Mouse (Mus musculus): ENCODE data around the gene Pea15a. TPM values are rescaled to one million over a fixed set of nuclear protein-coding genes. Genes with fewer than 3 reads are reported as not detected.
"Not testable (repeated sequence)": the region's sequence is repeated elsewhere in the genome, so short reads cannot be mapped to it uniquely, and the experiment has no call there.

The Pea15a gene
- polyA plus RNA-seq (2012) = 0.04 and 0.10 TPM in 2 replicates

- Histone ChIP-seq H3K9me3 (ENCODE audit: control insufficient read depth, low read length) (no peaks in the 10 kb centered on the region), H3K36me3 (ENCODE audit: control insufficient read depth) (peaks cover 12% of the 10 kb centered on the region), H3K4me3 (replicated peaks) (peak within 1 kb of the TSS; percentile 54), H3K27me3 (ENCODE audit: control insufficient read depth) (peaks cover 44% of the 10 kb centered on the region), H3K4me1 (ENCODE audit: control insufficient read depth) (peaks cover 8% of the 10 kb centered on the region)
- no peak for TF ChIP-seq TAL1 (IDR thresholded peaks at IDR 0.05; ENCODE audit: low read length)
- TF ChIP-seq GATA1 (IDR thresholded peaks at IDR 0.05; ENCODE audit: low read length) = no peak
Observed at GRCm38 (mm10) chr1:172206141-172206917, at the start of gene Pea15a. Pea15a (minus strand) TSS chr1:172206804.

- H3K27me3 ChIP-seq (ENCODE audit: control insufficient read depth) = peaks cover 19% of the 10 kb centered on the region
- H3K4me1 ChIP-seq (ENCODE audit: control insufficient read depth) = no peaks in the 10 kb centered on the region
- H3K9me3 ChIP-seq (ENCODE audit: control insufficient read depth, low read length) = no peaks in the 10 kb centered on the region
- TF ChIP-seq TAL1 (IDR thresholded peaks at IDR 0.05; ENCODE audit: low read length) (no peak), GATA1 (IDR thresholded peaks at IDR 0.05; ENCODE audit: low read length) (no peak)
- no peaks in the 10 kb centered on the region for H3K36me3 ChIP-seq (ENCODE audit: control insufficient read depth)
- no peak overlapping the region for H3K4me3 ChIP-seq (replicated peaks)
Observed at GRCm38 (mm10) chr1:172247679-172248078, 41.1 kb upstream of the Pea15a start.

- H3K36me3 ChIP-seq (ENCODE audit: control insufficient read depth) = no peaks in the 10 kb centered on the region
- peaks cover 19% of the 10 kb centered on the region for H3K27me3 ChIP-seq (ENCODE audit: control insufficient read depth)
- H3K4me1 ChIP-seq (ENCODE audit: control insufficient read depth) = no peaks in the 10 kb centered on the region
- H3K9me3 ChIP-seq (ENCODE audit: control insufficient read depth, low read length) = no peaks in the 10 kb centered on the region
- H3K4me3 ChIP-seq (replicated peaks) = no peak overlapping the region
- TF ChIP-seq GATA1 (IDR thresholded peaks at IDR 0.05; ENCODE audit: low read length) (no peak), TAL1 (IDR thresholded peaks at IDR 0.05; ENCODE audit: low read length) (no peak)
Observed at GRCm38 (mm10) chr1:172247216-172247615, 40.6 kb upstream of the Pea15a start.

- not testable (repeated sequence) for H3K4me1 ChIP-seq (ENCODE audit: control insufficient read depth); H3K9me3 ChIP-seq (ENCODE audit: control insufficient read depth, low read length)
Observed at GRCm38 (mm10) chr1:172244645-172245044, 38.0 kb upstream of the Pea15a start.

GRCm38 (mm10) chr1:172243547-172244205 is 37.1 kb upstream of the Pea15a start:
- TF ChIP-seq GATA1 (IDR thresholded peaks at IDR 0.05; ENCODE audit: low read length) (no peak), TAL1 (IDR thresholded peaks at IDR 0.05; ENCODE audit: low read length) (no peak)
- H3K36me3 ChIP-seq (ENCODE audit: control insufficient read depth) = no peaks in the 10 kb centered on the region
- H3K4me1 ChIP-seq (ENCODE audit: control insufficient read depth) = no peaks in the 10 kb centered on the region
- H3K4me3 ChIP-seq (replicated peaks) = no peak overlapping the region
- peaks cover 19% of the 10 kb centered on the region for H3K27me3 ChIP-seq (ENCODE audit: control insufficient read depth)
- no peaks in the 10 kb centered on the region for H3K9me3 ChIP-seq (ENCODE audit: control insufficient read depth, low read length)

More at GRCm38 (mm10) chr1:172244645-172245044, 38.0 kb upstream of the Pea15a start:
- peaks cover 19% of the 10 kb centered on the region for H3K27me3 ChIP-seq (ENCODE audit: control insufficient read depth)
- not testable (repeated sequence) for H3K36me3 ChIP-seq (ENCODE audit: control insufficient read depth); H3K4me3 ChIP-seq (replicated peaks)

- H3K4me1 ChIP-seq (ENCODE audit: control insufficient read depth) = no peaks in the 10 kb centered on the region
- H3K27me3 ChIP-seq (ENCODE audit: control insufficient read depth) = peaks cover 19% of the 10 kb centered on the region
- H3K4me3 ChIP-seq (replicated peaks) = no peak overlapping the region
- H3K36me3 ChIP-seq (ENCODE audit: control insufficient read depth) = no peaks in the 10 kb centered on the region
- H3K9me3 ChIP-seq (ENCODE audit: control insufficient read depth, low read length) = no peaks in the 10 kb centered on the region
- no peak for TF ChIP-seq GATA1 (IDR thresholded peaks at IDR 0.05; ENCODE audit: low read length)
- TF ChIP-seq TAL1 (IDR thresholded peaks at IDR 0.05; ENCODE audit: low read length) = no peak
Observed at GRCm38 (mm10) chr1:172242401-172242800, 35.8 kb upstream of the Pea15a start.

- Histone ChIP-seq H3K4me1 (ENCODE audit: control insufficient read depth) (no peaks in the 10 kb centered on the region), H3K9me3 (ENCODE audit: control insufficient read depth, low read length) (no peaks in the 10 kb centered on the region), H3K27me3 (ENCODE audit: control insufficient read depth) (peaks cover 17% of the 10 kb centered on the region), H3K4me3 (replicated peaks) (no peak overlapping the region), H3K36me3 (ENCODE audit: control insufficient read depth) (no peaks in the 10 kb centered on the region)
- TF ChIP-seq GATA1 (IDR thresholded peaks at IDR 0.05; ENCODE audit: low read length) (no peak), TAL1 (IDR thresholded peaks at IDR 0.05; ENCODE audit: low read length) (no peak)
Observed at GRCm38 (mm10) chr1:172240945-172241708, 34.5 kb upstream of the Pea15a start.

- TF ChIP-seq TAL1 (IDR thresholded peaks at IDR 0.05; ENCODE audit: low read length) (no peak), GATA1 (IDR thresholded peaks at IDR 0.05; ENCODE audit: low read length) (no peak)
- H3K27me3 ChIP-seq (ENCODE audit: control insufficient read depth) = no peaks in the 10 kb centered on the region
- H3K4me1 ChIP-seq (ENCODE audit: control insufficient read depth) = no peaks in the 10 kb centered on the region
- no peaks in the 10 kb centered on the region for H3K9me3 ChIP-seq (ENCODE audit: control insufficient read depth, low read length)
- no peaks in the 10 kb centered on the region for H3K36me3 ChIP-seq (ENCODE audit: control insufficient read depth)
- no peak overlapping the region for H3K4me3 ChIP-seq (replicated peaks)
Observed at GRCm38 (mm10) chr1:172229215-172229614, 22.6 kb upstream of the Pea15a start.

- H3K27me3 ChIP-seq (ENCODE audit: control insufficient read depth) = no peaks in the 10 kb centered on the region
- no peaks in the 10 kb centered on the region for H3K36me3 ChIP-seq (ENCODE audit: control insufficient read depth)
- H3K4me1 ChIP-seq (ENCODE audit: control insufficient read depth) = no peaks in the 10 kb centered on the region
- TF ChIP-seq TAL1 (IDR thresholded peaks at IDR 0.05; ENCODE audit: low read length) (no peak), GATA1 (IDR thresholded peaks at IDR 0.05; ENCODE audit: low read length) (no peak)
- H3K4me3 ChIP-seq (replicated peaks) = no peak overlapping the region
- H3K9me3 ChIP-seq (ENCODE audit: control insufficient read depth, low read length) = no peaks in the 10 kb centered on the region
Observed at GRCm38 (mm10) chr1:172228209-172228608, 21.6 kb upstream of the Pea15a start.

All from erythroblast, embryonic 14.5 days (primary cell).